Mouse (Mus musculus) liver, postnatal 0 days (tissue): Measurements from ENCODE around the gene Itih2.

ENCODE experiments used
- CTCF ChIP-seq: sonication (generic); IDR thresholded peaks from 2 replicates; pipeline ENCODE4 v1.5.1; 2016; ENCODE audit warnings: antibody characterized with exemption, low read depth
- EP300 ChIP-seq: IDR thresholded peaks from 2 replicates; pipeline ENCODE4 v1.6.1; 2016; ENCODE audit warnings: antibody characterized with exemption, low read depth, mild to moderate bottlenecking

- TF ChIP-seq CTCF (no peak), EP300 (no peak)
Measured at GRCm38 (mm10) chr2:10050878-10051277, 80.3 kb downstream of the Itih2 start.
